Mouse (Mus musculus) lung, adult 2 months (tissue): ENCODE data around the gene Ppp1r11.

ENCODE experiments used
- CTCF ChIP-seq: fragments of 200-500 bp; IDR thresholded peaks from 2 replicates; pipeline ENCODE4 v1.5.1; 2011; ENCODE audit warnings: mild to moderate bottlenecking, low read length, control low read depth; ENCODE audit not compliant: insufficient read depth
- POLR2A ChIP-seq: fragments of 200-500 bp; IDR thresholded peaks from 2 replicates; pipeline ENCODE4 v1.6.1; 2011; ENCODE audit warnings: low read depth, mild to moderate bottlenecking, control low read depth, low read length, borderline replicate concordance; ENCODE audit errors: extremely low read depth

- no peak for TF ChIP-seq CTCF
- no peak for TF ChIP-seq POLR2A
Observed at GRCm38 (mm10) chr17:36952631-36953030, 1.1 kb upstream of the Ppp1r11 start.
